Mouse (Mus musculus) gastrocnemius, postnatal 25 days (tissue): ENCODE results near the gene Gria2. TPM values are rescaled to one million over a fixed set of nuclear protein-coding genes. Genes with fewer than 3 reads are reported as not detected.

Experiments
- DNase-seq: peaks from one replicate; pipeline ENCODE4 v3.0.0; 2022
- long read RNA-seq, 2 experiments: library from polyadenylated mRNA; stranded (forward); transcript quantifications; one replicate each; pipeline ENCODE4 v2.0.0; 2021
- total RNA-seq, 2 experiments: library from RNA; stranded (reverse); gene quantifications; 1 replicate in 1 of 2; 2 replicates in 1 of 2; pipeline ENCODE4 v1.2.3; 2021

Gria2 gene
- under 1 TPM; 0.05 TPM for total RNA-seq
- long read RNA-seq, experiment 1: 0 reads
- long read RNA-seq, experiment 2: 0 reads

GRCm38 (mm10) chr3:80802596-80803081, at the start of gene Gria2:
Gria2 (minus strand) TSS chr3:80802835.
- peak; percentile 11 for DNase-seq

- DNase-seq: no peak
These were observed 48.3 kb upstream of the Gria2 start for GRCm38 (mm10) chr3:80850947-80851346.

GRCm38 (mm10) chr3:80845634-80846033, 43.0 kb upstream of the Gria2 start:
- no peak for DNase-seq

GRCm38 (mm10) chr3:80839845-80840244, 37.2 kb upstream of the Gria2 start:
- no peak for DNase-seq

GRCm38 (mm10) chr3:80837583-80837982, 34.9 kb upstream of the Gria2 start:
- DNase-seq: no peak

- no peak for DNase-seq
These were observed 21.3 kb upstream of the Gria2 start for GRCm38 (mm10) chr3:80823975-80824374.

- DNase-seq: no peak
These were observed 16.0 kb upstream of the Gria2 start for GRCm38 (mm10) chr3:80818619-80819018.

GRCm38 (mm10) chr3:80813734-80814133, 11.1 kb upstream of the Gria2 start:
- DNase-seq: no peak

- DNase-seq: no peak
These were observed 9.6 kb upstream of the Gria2 start for GRCm38 (mm10) chr3:80812237-80812636.

GRCm38 (mm10) chr3:80805327-80805726, 2.7 kb upstream of the Gria2 start:
- DNase-seq: no peak

GRCm38 (mm10) chr3:80803811-80804210, 1.2 kb upstream of the Gria2 start:
- DNase-seq: no peak

GRCm38 (mm10) chr3:80803211-80803610, 576 bp upstream of the Gria2 start:
- no peak for DNase-seq

GRCm38 (mm10) chr3:80801827-80802310, 766 bp downstream of the Gria2 start:
- DNase-seq: no peak

GRCm38 (mm10) chr3:80800995-80801826, 1.4 kb downstream of the Gria2 start:
- no peak for DNase-seq

GRCm38 (mm10) chr3:80800299-80800994, 2.2 kb downstream of the Gria2 start:
- DNase-seq: no peak

- no peak for DNase-seq
These were observed 4.7 kb downstream of the Gria2 start for GRCm38 (mm10) chr3:80797935-80798334.

- DNase-seq: no peak
These were observed 5.9 kb downstream of the Gria2 start for GRCm38 (mm10) chr3:80796764-80797163.

GRCm38 (mm10) chr3:80795284-80795683, 7.4 kb downstream of the Gria2 start:
- DNase-seq: no peak

GRCm38 (mm10) chr3:80787116-80787744, 15.4 kb downstream of the Gria2 start:
- no peak for DNase-seq

GRCm38 (mm10) chr3:80781144-80781530, 21.5 kb downstream of the Gria2 start:
- DNase-seq: no peak

GRCm38 (mm10) chr3:80780383-80781143, 22.1 kb downstream of the Gria2 start:
- DNase-seq: no peak

- DNase-seq: no peak
These were observed 26.0 kb downstream of the Gria2 start for GRCm38 (mm10) chr3:80776628-80777027.
